Mouse (Mus musculus) cerebellum, adult (tissue): ENCODE results near the gene Sec1.
A peak's percentile ranks its signal among the peaks of the same experiment; 100 is the strongest.

Experiments
- ATAC-seq: cut with Nextera tagmentation; 2 replicates; pipeline ENCODE4 v1.9.2; 2017; ENCODE audit warnings: mild to moderate bottlenecking, moderate library complexity, mixed read lengths; ENCODE audit not compliant: insufficient number of reproducible peaks, low FRiP score, low TSS enrichment

Gene Sec1

DNA sequence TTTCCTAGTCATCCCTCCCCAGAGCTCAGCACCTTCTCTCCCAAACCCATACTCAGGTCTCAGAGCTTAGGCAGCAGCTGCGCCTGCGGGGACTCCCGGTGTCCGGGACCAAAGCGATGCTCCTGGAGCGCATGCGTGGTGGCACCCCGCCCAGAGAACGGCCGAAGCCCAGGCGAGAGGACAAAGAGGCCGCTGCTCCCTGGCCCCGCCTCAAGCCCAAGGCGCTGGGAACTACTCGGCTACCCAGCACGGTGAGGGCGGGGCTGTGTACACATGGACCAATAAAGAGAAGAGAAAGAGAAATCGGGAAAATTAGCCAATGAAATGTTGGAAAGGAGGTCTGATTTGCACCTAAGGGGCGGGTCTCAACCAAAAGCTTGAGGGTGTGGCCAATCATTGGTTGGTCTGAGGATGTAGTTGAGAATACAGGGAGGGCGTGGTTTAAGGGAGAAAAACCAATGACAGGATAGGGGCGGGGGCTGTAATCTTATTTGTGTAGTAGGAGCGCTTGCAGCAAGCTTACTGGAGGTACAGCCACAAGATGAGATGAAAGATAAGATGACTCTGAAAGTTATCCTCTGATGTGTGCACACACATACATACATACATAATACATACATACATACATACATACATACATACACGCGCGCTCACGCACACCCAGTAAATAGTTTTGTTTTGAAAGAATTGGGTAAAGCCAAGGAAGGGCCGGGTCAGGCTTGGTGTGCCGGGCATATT is 50.6 kb downstream of the Sec1 start:
- peak; percentile 82 for ATAC-seq

GRCm38 (mm10) chr7:45642503-45643255 is 51.5 kb downstream of the Sec1 start:
- no peak for ATAC-seq

DNA sequence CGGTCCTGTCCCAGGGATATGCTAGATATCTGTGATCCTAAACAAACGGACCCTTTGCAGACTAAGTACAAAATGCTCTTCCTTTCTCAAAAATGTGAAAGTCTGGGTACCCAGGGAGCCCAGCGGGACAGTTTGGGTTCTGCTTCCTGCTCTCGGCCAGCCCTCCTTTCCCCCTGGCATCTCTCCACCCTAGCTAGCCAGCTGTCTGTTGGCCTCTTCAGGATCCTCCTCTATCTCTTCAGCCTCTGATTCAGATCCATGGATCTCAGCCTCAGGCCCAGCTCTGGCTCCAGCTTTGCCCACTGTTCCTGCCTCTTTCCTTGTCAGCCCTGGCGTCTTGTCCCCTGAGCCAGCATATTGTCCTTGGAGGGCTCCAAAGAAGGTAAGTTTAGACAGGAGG is 52.1 kb downstream of the Sec1 start:
- ATAC-seq: no peak

GRCm38 (mm10) chr7:45641391-45642040 is 52.7 kb downstream of the Sec1 start:
- ATAC-seq: no peak

- ATAC-seq: no peak
Measured at GRCm38 (mm10) chr7:45640191-45640957, 53.8 kb downstream of the Sec1 start.

DNA sequence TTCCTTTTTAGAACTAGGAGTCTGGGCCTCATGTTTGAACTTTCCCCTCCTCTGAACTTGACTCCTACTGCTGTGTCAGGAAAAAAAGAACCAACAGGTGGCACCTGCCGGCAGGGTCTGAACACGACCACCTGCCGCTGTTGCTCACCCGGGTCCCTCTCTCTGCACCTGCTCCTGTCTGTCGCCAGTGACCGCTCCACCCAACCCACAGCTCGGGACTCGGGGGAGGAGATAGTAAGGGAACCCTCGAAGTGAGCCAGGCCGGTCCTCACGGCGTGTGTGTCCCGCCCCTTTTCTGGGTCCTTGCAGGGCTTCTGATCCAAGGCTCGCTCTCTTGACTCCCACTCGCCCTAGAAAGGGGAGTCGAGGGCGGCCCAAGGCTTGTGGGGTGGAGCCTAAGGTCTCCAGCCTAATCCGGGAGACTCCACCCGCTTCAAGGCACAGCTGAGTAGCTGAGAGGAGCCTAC is 54.6 kb downstream of the Sec1 start, which contains the start of gene Mamstr:
Gene Mamstr (plus strand): TSS at position 417 of the 467 bp plus-strand sequence.
- no peak for ATAC-seq

DNA sequence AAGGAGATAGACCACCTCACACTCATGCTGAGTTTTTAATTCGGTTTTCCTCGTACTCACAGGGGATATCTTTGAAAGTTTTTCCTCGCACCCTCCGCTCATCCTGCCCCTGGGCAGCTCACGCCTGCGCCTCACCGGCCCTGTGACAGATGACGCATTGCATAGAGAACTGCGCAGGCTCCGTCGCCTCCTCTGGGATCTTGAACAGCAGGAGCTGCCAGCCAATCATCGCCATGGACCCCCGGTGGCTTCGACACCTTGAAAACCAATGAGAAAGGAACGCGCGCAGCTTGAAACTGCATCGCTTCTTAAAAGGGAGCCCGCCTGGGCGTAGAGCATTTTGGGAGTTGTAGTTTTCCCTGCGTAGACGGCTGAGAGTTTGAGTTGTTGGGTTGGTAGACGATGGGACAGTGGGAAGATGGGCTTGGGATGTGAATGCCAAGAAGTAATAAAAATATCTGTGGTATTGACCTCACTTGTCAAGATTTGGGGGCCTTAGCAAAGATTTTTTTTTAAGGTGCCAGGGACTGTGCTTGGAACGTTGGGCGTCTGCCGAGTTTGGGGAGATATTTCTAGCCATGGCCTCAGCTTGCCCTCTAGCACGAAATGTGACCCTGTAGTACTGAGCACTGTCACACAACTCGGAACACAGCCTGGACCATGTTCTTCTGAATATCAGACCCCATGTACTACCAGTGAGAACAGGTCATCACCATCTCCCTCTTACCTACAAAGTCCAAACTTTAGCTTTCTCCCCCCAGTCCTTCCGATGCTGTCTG is 55.4 kb downstream of the Sec1 start:
- ATAC-seq: peak; percentile 80

DNA sequence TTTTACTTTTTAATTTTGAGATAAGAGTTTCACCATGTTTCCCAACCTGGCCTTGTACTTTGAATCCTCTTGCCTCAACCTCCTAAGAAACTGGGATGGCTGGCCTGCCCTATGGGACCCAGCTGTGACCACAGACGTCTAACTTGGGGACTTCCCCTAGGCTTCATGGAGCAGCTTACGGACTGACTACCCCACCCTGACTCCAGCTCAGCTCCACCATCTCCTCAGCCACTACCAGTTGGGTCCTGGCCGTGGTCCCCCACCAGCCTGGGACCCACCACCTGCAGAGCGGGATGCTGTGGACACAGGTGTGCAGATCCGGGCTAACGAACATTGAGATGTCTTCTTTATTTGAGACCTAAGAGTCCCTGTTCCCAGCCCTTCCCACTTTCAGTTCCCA is 56.5 kb downstream of the Sec1 start:
- no peak for ATAC-seq

- ATAC-seq: no peak
Measured at GRCm38 (mm10) chr7:45635711-45636688, 58.2 kb downstream of the Sec1 start.

GRCm38 (mm10) chr7:45634946-45635681 is 59.1 kb downstream of the Sec1 start:
- no peak for ATAC-seq

GRCm38 (mm10) chr7:45632499-45632898 is 61.7 kb downstream of the Sec1 start:
- 0 out of 2 replicates have a peak, but pooled peaks have one; percentile 32 for ATAC-seq

DNA sequence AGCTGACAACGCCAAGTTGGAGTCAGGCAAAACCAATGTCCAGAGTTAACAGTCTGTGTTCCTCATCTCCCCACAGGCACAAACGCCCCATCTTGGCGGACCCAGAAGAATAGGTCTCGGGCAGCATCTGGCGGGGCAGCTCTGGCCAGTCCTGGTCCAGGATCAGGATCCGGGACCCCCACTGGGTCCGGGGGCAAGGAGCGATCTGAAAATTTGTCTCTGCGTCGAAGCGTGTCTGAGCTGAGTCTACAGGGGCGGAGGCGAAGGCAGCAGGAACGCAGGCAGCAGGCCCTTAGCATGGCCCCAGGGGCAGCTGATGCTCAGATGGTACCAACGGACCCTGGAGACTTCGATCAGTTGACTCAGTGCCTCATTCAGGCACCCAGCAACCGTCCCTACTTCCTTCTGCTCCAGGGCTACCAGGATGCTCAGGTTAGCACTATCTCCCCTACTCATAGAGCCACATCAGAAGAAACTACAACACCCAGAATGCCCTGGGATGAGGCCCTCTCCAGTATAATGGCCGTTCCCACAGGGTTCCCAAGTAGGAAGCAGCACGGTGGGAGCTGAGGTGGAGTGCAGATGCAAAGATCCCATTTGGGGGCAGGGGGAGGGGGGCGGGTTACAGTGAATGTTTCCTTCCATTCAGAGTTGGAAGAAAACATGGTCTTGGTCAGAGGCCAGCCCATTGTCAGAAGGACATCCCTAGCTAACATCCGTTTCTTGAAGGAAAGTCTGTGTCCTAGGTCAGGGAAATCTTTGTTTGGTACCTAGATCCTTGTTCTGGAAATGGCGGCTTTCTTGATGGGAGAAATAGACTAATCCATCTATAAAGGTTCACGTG is 63.9 kb downstream of the Sec1 start:
- ATAC-seq: no peak

DNA sequence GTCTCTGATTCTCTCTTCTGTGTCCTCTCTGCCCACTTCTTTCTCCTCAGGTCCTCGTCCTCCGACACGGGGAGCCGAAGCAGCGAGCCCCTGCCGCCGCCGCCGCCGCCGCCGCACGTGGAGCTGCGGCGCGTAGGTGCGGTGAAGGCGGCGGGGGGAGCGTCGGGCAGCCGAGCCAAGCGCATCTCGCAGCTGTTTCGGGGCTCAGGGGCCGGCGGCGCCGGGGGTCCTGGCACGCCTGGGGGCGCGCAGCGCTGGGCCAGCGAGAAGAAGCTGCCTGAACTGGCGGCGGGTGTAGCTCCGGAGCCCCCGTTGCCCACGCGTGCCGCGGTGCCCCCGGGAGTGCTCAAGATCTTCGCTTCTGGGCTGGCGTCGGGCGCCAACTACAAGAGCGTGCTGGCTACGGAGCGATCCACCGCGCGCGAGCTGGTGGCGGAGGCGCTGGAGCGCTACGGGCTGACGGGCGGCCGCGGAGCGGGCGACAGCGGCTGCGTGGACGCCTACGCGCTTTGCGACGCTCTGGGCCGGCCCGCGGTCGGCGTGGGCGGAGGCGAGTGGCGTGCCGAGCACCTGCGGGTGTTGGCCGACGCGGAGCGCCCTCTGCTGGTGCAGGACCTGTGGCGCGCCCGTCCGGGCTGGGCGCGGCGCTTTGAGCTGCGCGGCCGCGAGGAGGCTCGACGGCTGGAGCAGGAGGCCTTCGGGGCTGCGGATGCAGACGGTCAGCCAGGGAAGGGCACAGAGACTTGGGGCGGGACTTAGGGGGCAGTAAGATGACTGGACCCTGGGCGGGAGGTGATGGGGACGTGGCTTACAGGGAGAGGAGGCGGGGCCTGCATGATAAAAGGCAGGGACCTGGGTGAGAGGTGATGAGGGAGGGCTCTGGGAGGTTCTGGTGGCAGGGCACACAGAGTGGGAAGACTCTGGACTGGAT is 65.6 kb downstream of the Sec1 start:
- peak; percentile 81; the same call in 1 of the 2 replicates for ATAC-seq
